Mouse (Mus musculus): ENCODE results near the gene Dst. TPM values are rescaled to one million over a fixed set of nuclear protein-coding genes. Genes with fewer than 3 reads are reported as not detected.

The Dst gene
- total and polyA plus RNA-seq, 3 experiments, result 9.1 to 28.0 (median 20.5) TPM

DNA sequence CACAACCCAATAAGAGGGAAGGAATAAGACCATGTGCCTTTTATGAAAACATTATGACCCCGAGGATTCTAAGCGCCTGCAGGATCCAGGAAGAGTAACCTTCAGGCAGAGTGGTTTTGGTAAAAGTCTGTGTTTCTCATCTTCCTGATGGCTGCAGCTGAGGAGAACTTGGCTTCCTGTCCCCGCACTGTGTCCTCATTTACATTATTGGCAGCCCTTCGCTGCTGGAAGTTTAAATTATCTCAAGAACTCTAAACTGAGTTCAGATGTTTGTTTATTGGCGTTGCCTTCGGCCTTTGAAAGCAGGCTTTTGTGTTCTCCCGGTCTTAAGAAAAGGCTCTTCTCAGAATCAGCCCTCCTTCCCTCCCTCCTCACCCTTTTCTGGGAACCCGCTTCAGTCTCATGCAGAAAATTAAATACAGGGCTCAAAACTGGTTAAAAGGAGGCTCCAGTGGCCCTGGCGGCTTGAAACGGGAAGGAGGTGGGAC lies 97.3 kb downstream of the Dst start:
- Histone ChIP-seq H3K4me3 (replicated peaks in 1 of 3; ENCODE audit: low read depth in 2 of 3, low read length in 2 of 3, poor library complexity in 1 of 3) (peak overlapping the region in 1 of 3 experiments; percentile 55), H3K9me3 (replicated peaks; ENCODE audit: low read length) (no peaks in the 10 kb centered on the region), H3K27ac (ENCODE audit: insufficient read depth, low read depth) (no peak overlapping the region), H3K4me1 (ENCODE audit: control insufficient read depth in 1 of 2, insufficient read depth in 2 of 2) (peaks cover 0 to 26% of the 10 kb centered on the region in 2 experiments; a peak in 2 of 4 replicates), H3K4me2 (ENCODE audit: insufficient read depth, low read depth, poor library complexity, severe bottlenecking) (no peak overlapping the region), H3K79me2 (replicated peaks; ENCODE audit: control insufficient read depth, extremely low read depth, insufficient read depth, poor library complexity, severe bottlenecking) (no peaks in the 10 kb centered on the region), H3K27me3 (replicated peaks) (no peaks in the 10 kb centered on the region), H3K36me3 (replicated peaks in 1 of 2; ENCODE audit: control insufficient read depth in 1 of 2, insufficient read depth in 1 of 2, low read length in 1 of 2) (peaks cover 0 to 6% of the 10 kb centered on the region in 2 experiments), H3K9ac (ENCODE audit: insufficient read depth, low read depth) (no peak overlapping the region)
- dilution Hi-C loops (cut with MboI; ENCODE audit: extremely low pct_ligation_motif_present, extremely low pct_unique_long_range_greater_than_20kb, low sequenced_read_pairs) (no loop called here), in situ Hi-C loops (cut with MboI; ENCODE audit: low pct_ligation_motif_present, low pct_unique_long_range_greater_than_20kb, low sequenced_read_pairs) (loop anchor here (10.0 kb wide), 1 partner anchor 160 kb away; no protein-coding TSS in a partner anchor)
- no peak for DNase-seq (ENCODE audit: extremely low read depth)
- TF ChIP-seq JUND (conservative IDR thresholded peaks at IDR 0.05; ENCODE audit: low read depth, low read length), result no peak
- no peak for TF ChIP-seq HCFC1 (IDR thresholded peaks at IDR 0.05; ENCODE audit: low read depth, low read length)

DNA sequence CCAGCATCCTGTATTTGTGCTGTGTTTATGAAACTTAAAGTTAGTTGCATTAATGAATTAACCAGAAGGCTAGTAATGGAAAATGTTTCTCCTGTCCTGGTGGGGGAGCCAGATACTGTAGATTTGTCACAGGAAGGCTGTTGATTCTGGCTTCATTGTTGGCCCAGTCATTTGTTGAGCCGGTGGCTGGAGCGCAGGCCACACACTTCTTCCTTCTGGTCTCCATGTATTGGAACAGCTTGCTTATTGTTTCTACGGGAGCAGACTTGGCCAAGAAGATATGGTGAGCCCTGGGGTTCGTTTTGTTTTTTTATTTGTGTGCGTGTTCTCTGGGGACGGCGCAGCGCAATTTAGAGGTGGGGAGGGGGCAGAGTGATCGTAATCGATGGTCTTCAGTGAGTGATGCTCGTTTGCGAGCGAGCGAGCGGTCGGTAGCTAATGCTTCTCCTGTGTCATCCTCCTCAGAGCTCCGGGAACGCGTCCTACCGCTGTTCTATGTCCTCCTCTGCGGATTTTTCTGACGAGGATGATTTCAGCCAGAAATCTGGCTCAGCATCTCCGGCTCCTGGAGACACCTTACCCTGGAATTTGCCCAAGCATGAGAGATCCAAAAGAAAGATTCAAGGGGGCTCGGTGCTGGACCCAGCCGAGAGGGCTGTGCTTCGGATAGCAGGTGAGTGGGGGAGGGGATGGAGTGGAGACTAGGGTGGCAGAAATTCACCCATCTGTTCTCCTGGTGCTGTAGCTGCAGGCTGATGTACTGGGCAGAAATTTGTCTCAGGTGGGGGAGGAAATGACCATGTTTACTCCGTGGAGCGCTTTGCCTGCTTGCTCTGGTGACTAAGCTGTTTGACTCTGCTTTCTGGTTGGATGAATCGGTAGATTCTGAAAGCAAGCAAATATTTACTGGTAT lies 98.0 kb downstream of the Dst start:
- Histone ChIP-seq H3K27me3 (replicated peaks) (no peaks in the 10 kb centered on the region), H3K79me2 (replicated peaks; ENCODE audit: control insufficient read depth, extremely low read depth, insufficient read depth, poor library complexity, severe bottlenecking) (no peaks in the 10 kb centered on the region), H3K9me3 (replicated peaks; ENCODE audit: low read length) (no peaks in the 10 kb centered on the region), H3K36me3 (replicated peaks in 1 of 2; ENCODE audit: control insufficient read depth in 1 of 2, insufficient read depth in 1 of 2, low read length in 1 of 2) (peaks cover 0 to 6% of the 10 kb centered on the region in 2 experiments), H3K4me3 (replicated peaks in 1 of 3; ENCODE audit: low read depth in 2 of 3, low read length in 2 of 3, poor library complexity in 1 of 3) (peak overlapping the region; percentile 33 to 55 (median 45)), H3K9ac (ENCODE audit: insufficient read depth, low read depth) (no peak overlapping the region), H3K4me2 (ENCODE audit: insufficient read depth, low read depth, poor library complexity, severe bottlenecking) (no peak overlapping the region; the same call in 1 of the 2 replicates), H3K4me1 (ENCODE audit: control insufficient read depth in 1 of 2, insufficient read depth in 2 of 2) (peaks cover 0 to 31% of the 10 kb centered on the region in 2 experiments; a peak in 2 of 4 replicates), H3K27ac (ENCODE audit: insufficient read depth, low read depth) (no peak overlapping the region)
- dilution Hi-C loops (cut with MboI; ENCODE audit: extremely low pct_ligation_motif_present, extremely low pct_unique_long_range_greater_than_20kb, low sequenced_read_pairs) (no loop called here), in situ Hi-C loops (cut with MboI; ENCODE audit: low pct_ligation_motif_present, low pct_unique_long_range_greater_than_20kb, low sequenced_read_pairs) (loop anchor here (10.0 kb wide), 1 partner anchor 159 kb away; no protein-coding TSS in a partner anchor)
- TF ChIP-seq ZC3H11A (IDR thresholded peaks at IDR 0.05; ENCODE audit: low read depth, low read length), result peak; percentile 37
- TF ChIP-seq ZMIZ1 (IDR thresholded peaks at IDR 0.05; ENCODE audit: low read depth, low read length), result no peak
- TF ChIP-seq JUN (IDR thresholded peaks at IDR 0.05; ENCODE audit: insufficient read depth, low read depth, low read length), result no peak
- no peak for TF ChIP-seq ETS1 (conservative IDR thresholded peaks at IDR 0.05; ENCODE audit: low read depth, low read length)
- TF ChIP-seq IRF4 (IDR thresholded peaks at IDR 0.05; ENCODE audit: low read depth, low read length), result peak; percentile 46; the same call in 1 of the 2 replicates
- TF ChIP-seq HCFC1 (IDR thresholded peaks at IDR 0.05; ENCODE audit: low read depth, low read length), result no peak
- no peak for TF ChIP-seq BHLHE40 (IDR thresholded peaks at IDR 0.05; ENCODE audit: low read depth, low read length)
- no peak for TF ChIP-seq POLR2AphosphoS2 (IDR thresholded peaks at IDR 0.05; ENCODE audit: low read depth, low read length)
- 0 out of 2 replicates have a peak, but pooled peaks have one; percentile 14 for TF ChIP-seq MEF2A (IDR thresholded peaks at IDR 0.05; ENCODE audit: borderline replicate concordance, low read depth, low read length)
- 0 out of 2 replicates have a peak, but pooled peaks have one; percentile 39 for TF ChIP-seq UBTF (IDR thresholded peaks at IDR 0.05; ENCODE audit: low read depth, low read length)
- no peak for TF ChIP-seq MAFK (IDR thresholded peaks at IDR 0.05; ENCODE audit: insufficient replicate concordance, low read length)
- 0 out of 2 replicates have a peak, but pooled peaks have one; percentile 18 for TF ChIP-seq MYC (IDR thresholded peaks at IDR 0.05; ENCODE audit: low read depth, low read length)
- TF ChIP-seq MXI1 (IDR thresholded peaks at IDR 0.05; ENCODE audit: low read depth, low read length), result no peak
- TF ChIP-seq NELFE (IDR thresholded peaks at IDR 0.05; ENCODE audit: low read depth, low read length), result peak; percentile 31; the same call in 1 of the 2 replicates
- no peak for TF ChIP-seq E2F4 (IDR thresholded peaks at IDR 0.05; ENCODE audit: insufficient replicate concordance, low read depth, low read length)
- peak; percentile 73 for TF ChIP-seq SMC3 (IDR thresholded peaks at IDR 0.05; ENCODE audit: low read depth, low read length)
- TF ChIP-seq TBP (conservative IDR thresholded peaks at IDR 0.05; ENCODE audit: low read depth, low read length), result no peak
- no peak for TF ChIP-seq USF1 (IDR thresholded peaks at IDR 0.05; ENCODE audit: low read depth, low read length)
- no peak for TF ChIP-seq SIN3A (IDR thresholded peaks at IDR 0.05; ENCODE audit: low read length)
- peak; percentile 90 for TF ChIP-seq RAD21 (IDR thresholded peaks at IDR 0.05; ENCODE audit: low read depth, low read length)
- peak; percentile 18 to 87; a peak in 2 of 4 replicates for TF ChIP-seq CTCF (conservative IDR thresholded peaks at IDR 0.05 in 1 of 2, IDR thresholded peaks at IDR 0.05 in 1 of 2; ENCODE audit: low read depth in 2 of 2, low read length in 2 of 2)
- TF ChIP-seq NRF1 (IDR thresholded peaks at IDR 0.05; ENCODE audit: low read depth, low read length), result no peak
- DNase-seq (ENCODE audit: extremely low read depth), result peak; percentile 74
